Mouse (Mus musculus): ENCODE data around the gene Epp13.

DNA sequence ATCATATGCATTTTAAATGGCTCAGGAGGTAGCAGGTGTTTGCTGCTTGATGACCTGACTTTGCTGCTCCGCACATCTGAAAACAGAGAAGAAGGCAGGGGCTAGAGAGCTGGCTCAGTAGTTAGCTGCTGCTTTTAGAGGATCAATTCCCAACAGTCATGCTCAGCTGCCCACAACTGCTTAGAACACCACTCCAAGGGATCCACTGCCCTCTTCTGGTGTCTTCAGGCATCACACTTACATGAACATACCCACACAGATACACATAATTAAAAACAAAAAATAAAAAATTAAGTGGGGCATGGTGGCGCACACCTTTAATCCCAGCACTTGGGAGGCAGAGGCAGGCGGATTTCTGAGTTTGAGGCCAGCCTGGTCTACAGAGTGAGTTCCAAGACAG is 9.6 kb downstream of the Epp13 start:
- no peak for TF ChIP-seq CTCF (IDR thresholded peaks at IDR 0.05; ENCODE audit: borderline replicate concordance, control insufficient read depth, extremely low read depth, insufficient read depth, low read length, poor library complexity)
- no peak for TF ChIP-seq POLR2A (IDR thresholded peaks at IDR 0.05; ENCODE audit: control insufficient read depth, extremely low read depth, insufficient read depth, low read length, poor library complexity)
